Mouse (Mus musculus) small intestine, adult 2 months (tissue): ENCODE data around the gene Rps6kc1.

Experiments used
- CTCF ChIP-seq: fragments of 200-500 bp; IDR thresholded peaks from 2 replicates; pipeline ENCODE4 v1.5.1; 2012; ENCODE audit warnings: low read depth, mild to moderate bottlenecking, control low read depth, inconsistent platforms, low read length, moderate library complexity, mixed read lengths; ENCODE audit not compliant: insufficient replicate concordance, insufficient read length; ENCODE audit errors: extremely low read depth
- POLR2A ChIP-seq: fragments of 200-500 bp; IDR thresholded peaks from 2 replicates; pipeline ENCODE4 v1.6.1; 2012; ENCODE audit warnings: low read depth, mild to moderate bottlenecking, control low read depth, inconsistent platforms, low read length, moderate library complexity

GRCm38 (mm10) chr1:190757899-190758298, 153.7 kb downstream of the Rps6kc1 start:
- TF ChIP-seq POLR2A = no peak
- no peak for TF ChIP-seq CTCF
